Mouse (Mus musculus): ENCODE data around the gene Trim62. TPM values are rescaled to one million over a fixed set of nuclear protein-coding genes. Genes with fewer than 3 reads are reported as not detected.
"Not testable (repeated sequence)": the region's sequence is repeated elsewhere in the genome, so short reads cannot be mapped to it uniquely, and the experiment has no call there.

Trim62 gene
- polyA plus RNA-seq, 1 experiment from 2014 or later: 23.8 TPM

DNA sequence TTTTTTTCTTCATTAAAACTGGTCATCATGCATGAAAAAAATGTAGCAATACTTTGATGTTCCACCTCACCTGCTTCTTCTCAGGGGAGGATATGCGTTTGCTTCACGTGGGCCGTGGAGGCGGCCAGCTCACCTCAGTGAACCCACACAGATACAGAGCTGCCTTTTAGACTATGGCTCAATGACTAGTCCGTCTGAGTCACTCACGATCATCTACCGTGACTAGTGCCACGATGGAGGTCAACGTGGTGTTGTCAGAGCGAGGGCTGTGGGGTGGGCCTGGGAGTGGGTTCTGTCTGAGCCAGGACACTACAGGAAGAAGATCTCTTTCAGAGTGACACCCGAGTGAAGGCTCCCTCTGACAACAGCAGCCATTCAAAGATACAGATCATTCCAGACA is 30.3 kb upstream of the Trim62 start:
- ATAC-seq: no peak
- H3K36me3 ChIP-seq (ENCODE audit: control insufficient read depth, insufficient read depth, low read length): no peaks in the 10 kb centered on the region
- no peaks in the 10 kb centered on the region for H3K9me3 ChIP-seq (ENCODE audit: control insufficient read depth, low read length)
- H3K27ac ChIP-seq (ENCODE audit: low read depth, low read length): no peak overlapping the region
- H3K4me1 ChIP-seq (ENCODE audit: control insufficient read depth, insufficient read depth, low read depth, low read length): no peaks in the 10 kb centered on the region
- WGBS: 64% methylated on average over 11 of the region's 11 CpGs
- no peak overlapping the region for H3K9ac ChIP-seq (ENCODE audit: low read depth, low read length)
- no peaks in the 10 kb centered on the region for H3K27me3 ChIP-seq (replicated peaks; ENCODE audit: control insufficient read depth, insufficient read depth, low read length)
- no peak overlapping the region for H3K4me3 ChIP-seq (ENCODE audit: low read length)
- H3K4me2 ChIP-seq (ENCODE audit: low read length): no peak overlapping the region

DNA sequence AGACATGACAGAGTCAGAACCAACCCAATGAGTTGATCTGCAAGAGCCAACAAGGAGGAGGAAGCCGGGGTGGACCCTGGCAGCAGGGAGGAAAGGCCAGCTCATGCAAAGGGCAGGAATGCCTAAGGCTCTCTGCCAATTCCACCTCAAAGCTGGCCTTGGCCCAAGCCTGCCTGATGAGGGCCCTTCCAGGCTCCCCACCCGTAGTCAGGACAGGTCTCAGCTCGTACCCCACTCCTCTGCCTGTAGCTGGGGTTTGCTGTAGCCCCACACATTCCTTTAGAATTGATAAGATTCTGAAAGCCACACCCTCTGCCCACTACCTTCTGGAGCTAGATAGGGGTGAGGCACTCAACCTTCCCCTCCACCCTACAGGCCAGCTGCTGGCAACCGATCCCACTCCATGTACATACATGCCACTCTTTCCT is 27.8 kb upstream of the Trim62 start:
- H3K9ac ChIP-seq (ENCODE audit: low read depth, low read length): no peak overlapping the region
- H3K4me2 ChIP-seq (ENCODE audit: low read length): no peak overlapping the region
- ATAC-seq: no peak
- WGBS: 68% methylated on average over 4 of the region's 4 CpGs
- H3K9me3 ChIP-seq (ENCODE audit: control insufficient read depth, low read length): no peaks in the 10 kb centered on the region; the same call in 1 of the 2 replicates
- H3K4me1 ChIP-seq (ENCODE audit: control insufficient read depth, insufficient read depth, low read depth, low read length): no peaks in the 10 kb centered on the region
- H3K36me3 ChIP-seq (ENCODE audit: control insufficient read depth, insufficient read depth, low read length): no peaks in the 10 kb centered on the region
- no peaks in the 10 kb centered on the region for H3K27me3 ChIP-seq (replicated peaks; ENCODE audit: control insufficient read depth, insufficient read depth, low read length)
- no peak overlapping the region for H3K27ac ChIP-seq (ENCODE audit: low read depth, low read length)
- H3K4me3 ChIP-seq (ENCODE audit: low read length): no peak overlapping the region

DNA sequence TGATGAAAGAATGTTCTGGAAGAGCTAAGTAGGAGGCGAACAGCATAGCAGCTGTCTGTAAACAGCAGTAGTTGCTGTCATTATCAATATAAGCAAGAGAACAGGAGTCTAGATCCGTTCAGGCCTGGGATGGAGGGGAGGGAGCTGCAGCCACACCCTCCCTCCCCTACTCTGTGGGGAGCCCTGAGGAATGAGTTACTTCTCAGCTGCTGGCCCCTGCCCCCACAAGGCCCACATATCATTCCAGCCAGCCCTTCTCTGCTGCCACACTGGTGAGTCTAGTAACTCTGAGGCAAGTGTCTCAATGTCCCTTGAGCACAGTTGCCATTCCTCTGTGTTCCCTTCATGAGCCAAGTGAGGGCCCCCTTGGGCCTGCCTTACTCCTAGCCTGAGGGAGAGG is 26.2 kb upstream of the Trim62 start:
- H3K9me3 ChIP-seq (ENCODE audit: control insufficient read depth, low read length): no peaks in the 10 kb centered on the region; the same call in 1 of the 2 replicates
- WGBS: 61% methylated on average over 2 of the region's 2 CpGs
- no peak overlapping the region for H3K27ac ChIP-seq (ENCODE audit: low read depth, low read length)
- no peak overlapping the region for H3K9ac ChIP-seq (ENCODE audit: low read depth, low read length)
- no peak overlapping the region for H3K4me3 ChIP-seq (ENCODE audit: low read length)
- no peaks in the 10 kb centered on the region for H3K27me3 ChIP-seq (replicated peaks; ENCODE audit: control insufficient read depth, insufficient read depth, low read length)
- no peaks in the 10 kb centered on the region for H3K4me1 ChIP-seq (ENCODE audit: control insufficient read depth, insufficient read depth, low read depth, low read length)
- ATAC-seq: no peak
- no peak overlapping the region for H3K4me2 ChIP-seq (ENCODE audit: low read length)
- H3K36me3 ChIP-seq (ENCODE audit: control insufficient read depth, insufficient read depth, low read length): no peaks in the 10 kb centered on the region

DNA sequence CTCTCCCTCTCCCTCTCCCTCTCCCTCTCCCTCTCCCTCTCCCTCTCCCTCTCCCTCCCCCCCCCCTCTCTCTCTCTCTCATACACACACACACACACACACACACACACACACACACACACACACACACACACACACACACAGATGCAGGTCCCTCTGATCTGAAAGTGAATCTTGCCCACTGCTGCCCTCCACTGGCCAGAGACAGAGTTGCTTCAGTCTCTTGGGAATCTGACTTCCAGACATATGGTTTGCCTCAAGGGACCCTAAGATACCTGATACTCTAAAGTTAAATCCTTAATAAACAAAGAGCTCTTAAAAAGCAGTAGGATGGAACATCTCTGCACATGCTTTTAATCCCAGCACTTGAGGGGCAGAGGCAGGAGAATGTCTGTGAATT is 25.2 kb upstream of the Trim62 start:
- H3K36me3 ChIP-seq (ENCODE audit: control insufficient read depth, insufficient read depth, low read length); H3K4me2 ChIP-seq (ENCODE audit: low read length); H3K27me3 ChIP-seq (replicated peaks; ENCODE audit: control insufficient read depth, insufficient read depth, low read length); H3K9me3 ChIP-seq (ENCODE audit: control insufficient read depth, low read length); H3K9ac ChIP-seq (ENCODE audit: low read depth, low read length); H3K4me1 ChIP-seq (ENCODE audit: control insufficient read depth, insufficient read depth, low read depth, low read length); H3K4me3 ChIP-seq (ENCODE audit: low read length); ATAC-seq; H3K27ac ChIP-seq (ENCODE audit: low read depth, low read length): not testable (repeated sequence)

DNA sequence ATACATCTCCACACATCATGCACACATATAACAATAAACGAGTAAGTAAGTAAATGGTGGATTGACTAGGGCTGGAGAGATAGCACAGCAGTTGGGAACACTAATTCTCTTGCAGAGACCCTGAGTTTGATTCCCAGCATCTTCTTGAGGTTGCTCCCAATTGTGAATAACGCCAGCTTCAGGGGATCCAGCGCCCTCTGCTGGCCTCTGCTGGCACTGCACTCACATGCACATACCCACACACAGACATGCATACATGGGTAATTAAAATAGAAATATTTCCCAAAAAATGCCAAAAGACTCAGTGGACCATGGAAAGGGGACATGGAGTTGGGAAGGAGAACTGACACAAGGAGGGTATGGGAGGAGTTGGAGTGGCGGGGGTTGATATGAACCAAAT is 24.5 kb upstream of the Trim62 start:
- Histone ChIP-seq H3K27me3 (replicated peaks; ENCODE audit: control insufficient read depth, insufficient read depth, low read length) (no peaks in the 10 kb centered on the region), H3K4me3 (ENCODE audit: low read length) (no peak overlapping the region), H3K9me3 (ENCODE audit: control insufficient read depth, low read length) (no peaks in the 10 kb centered on the region; the same call in 1 of the 2 replicates), H3K4me1 (ENCODE audit: control insufficient read depth, insufficient read depth, low read depth, low read length) (no peaks in the 10 kb centered on the region), H3K36me3 (ENCODE audit: control insufficient read depth, insufficient read depth, low read length) (no peaks in the 10 kb centered on the region), H3K27ac (ENCODE audit: low read depth, low read length) (no peak overlapping the region), H3K9ac (ENCODE audit: low read depth, low read length) (no peak overlapping the region), H3K4me2 (ENCODE audit: low read length) (no peak overlapping the region)
- 74% methylated on average over 4 of the region's 4 CpGs for WGBS
- no peak for ATAC-seq

DNA sequence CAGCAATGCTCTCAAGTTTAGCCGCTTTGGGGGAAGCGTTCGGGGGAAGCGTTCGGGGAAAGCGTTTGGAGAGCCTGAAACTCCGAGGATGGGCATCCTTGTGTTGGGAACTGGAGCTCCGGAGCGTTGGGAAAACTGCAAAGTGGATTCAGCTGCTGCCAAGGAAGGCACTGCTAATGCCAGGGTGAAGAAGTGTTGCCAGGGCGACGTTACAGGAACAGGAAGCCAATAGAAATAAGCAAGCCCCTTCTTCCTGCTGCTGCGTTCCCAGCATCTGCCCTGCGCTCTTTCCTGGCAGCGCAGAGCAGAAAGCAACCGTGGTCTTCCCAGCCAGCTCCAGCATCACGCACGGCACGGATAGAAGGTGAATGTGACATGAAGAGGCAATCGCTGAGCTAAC is 10.4 kb upstream of the Trim62 start:
- Histone ChIP-seq H3K4me2 (ENCODE audit: low read length) (peak overlapping the region; percentile 46), H3K9ac (ENCODE audit: low read depth, low read length) (peak overlapping the region; percentile 41; the same call in 1 of the 2 replicates), H3K27ac (ENCODE audit: low read depth, low read length) (peak overlapping the region; percentile 60), H3K9me3 (ENCODE audit: control insufficient read depth, low read length) (no peaks in the 10 kb centered on the region), H3K4me3 (ENCODE audit: low read length) (peak overlapping the region; percentile 8; the same call in 1 of the 2 replicates), H3K36me3 (ENCODE audit: control insufficient read depth, insufficient read depth, low read length) (no peaks in the 10 kb centered on the region), H3K4me1 (ENCODE audit: control insufficient read depth, insufficient read depth, low read depth, low read length) (peaks cover 12% of the 10 kb centered on the region), H3K27me3 (replicated peaks; ENCODE audit: control insufficient read depth, insufficient read depth, low read length) (no peaks in the 10 kb centered on the region)
- 33% methylated on average over 19 of the region's 19 CpGs for WGBS
- ATAC-seq: peak; percentile 83

DNA sequence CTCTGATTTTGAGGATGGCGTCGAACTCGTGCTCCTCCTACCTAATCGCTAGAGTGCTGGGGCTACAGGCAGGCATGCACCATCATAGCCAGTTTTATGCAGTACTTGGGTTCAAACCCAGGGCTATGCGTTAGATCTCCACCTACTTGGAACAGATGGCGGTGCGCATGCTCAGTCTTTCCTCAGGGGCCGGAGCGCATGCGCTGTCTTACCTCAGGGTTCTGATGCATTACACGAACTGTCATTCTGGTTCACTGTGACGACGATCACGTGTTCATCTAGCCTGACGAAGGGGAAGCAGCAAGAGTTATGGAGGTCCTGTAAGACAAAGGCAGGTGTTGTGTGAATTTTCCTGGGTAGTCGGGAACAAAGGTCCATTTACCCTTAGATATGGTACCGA is 9.3 kb upstream of the Trim62 start:
- no peak overlapping the region for H3K4me2 ChIP-seq (ENCODE audit: low read length)
- H3K4me1 ChIP-seq (ENCODE audit: control insufficient read depth, insufficient read depth, low read depth, low read length): peaks cover 18% of the 10 kb centered on the region
- H3K9me3 ChIP-seq (ENCODE audit: control insufficient read depth, low read length): no peaks in the 10 kb centered on the region
- no peaks in the 10 kb centered on the region for H3K27me3 ChIP-seq (replicated peaks; ENCODE audit: control insufficient read depth, insufficient read depth, low read length)
- no peak overlapping the region for H3K4me3 ChIP-seq (ENCODE audit: low read length)
- no peaks in the 10 kb centered on the region for H3K36me3 ChIP-seq (ENCODE audit: control insufficient read depth, insufficient read depth, low read length)
- ATAC-seq: no peak
- 94% methylated on average over 17 of the region's 17 CpGs for WGBS
- H3K9ac ChIP-seq (ENCODE audit: low read depth, low read length): no peak overlapping the region
- H3K27ac ChIP-seq (ENCODE audit: low read depth, low read length): no peak overlapping the region

DNA sequence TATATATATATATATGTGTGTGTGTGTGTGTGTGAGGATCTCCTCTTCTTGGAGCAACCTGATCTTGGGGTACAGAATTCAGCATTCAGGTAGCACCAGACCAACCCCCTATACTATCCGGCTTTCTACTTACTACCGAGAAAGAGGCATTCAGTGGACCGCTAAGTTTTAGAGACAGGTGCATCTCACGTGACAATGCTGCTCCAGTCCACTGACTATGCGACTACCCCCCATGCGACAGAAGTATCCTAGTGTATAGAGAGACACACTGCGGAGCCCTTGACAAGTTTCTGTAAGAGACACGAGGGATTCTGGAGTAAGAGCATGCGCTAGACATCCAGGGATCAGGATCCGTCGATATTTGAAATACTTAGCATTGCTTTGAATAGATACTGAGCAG is 7.9 kb upstream of the Trim62 start:
- no peaks in the 10 kb centered on the region for H3K36me3 ChIP-seq (ENCODE audit: control insufficient read depth, insufficient read depth, low read length)
- H3K4me1 ChIP-seq (ENCODE audit: control insufficient read depth, insufficient read depth, low read depth, low read length): peaks cover 21% of the 10 kb centered on the region
- no peak overlapping the region for H3K9ac ChIP-seq (ENCODE audit: low read depth, low read length)
- H3K4me2 ChIP-seq (ENCODE audit: low read length): no peak overlapping the region
- no peaks in the 10 kb centered on the region for H3K9me3 ChIP-seq (ENCODE audit: control insufficient read depth, low read length)
- no peak for ATAC-seq
- H3K27ac ChIP-seq (ENCODE audit: low read depth, low read length): no peak overlapping the region
- H3K27me3 ChIP-seq (replicated peaks; ENCODE audit: control insufficient read depth, insufficient read depth, low read length): no peaks in the 10 kb centered on the region
- no peak overlapping the region for H3K4me3 ChIP-seq (ENCODE audit: low read length)
- WGBS: 95% methylated on average over 11 of the region's 11 CpGs

DNA sequence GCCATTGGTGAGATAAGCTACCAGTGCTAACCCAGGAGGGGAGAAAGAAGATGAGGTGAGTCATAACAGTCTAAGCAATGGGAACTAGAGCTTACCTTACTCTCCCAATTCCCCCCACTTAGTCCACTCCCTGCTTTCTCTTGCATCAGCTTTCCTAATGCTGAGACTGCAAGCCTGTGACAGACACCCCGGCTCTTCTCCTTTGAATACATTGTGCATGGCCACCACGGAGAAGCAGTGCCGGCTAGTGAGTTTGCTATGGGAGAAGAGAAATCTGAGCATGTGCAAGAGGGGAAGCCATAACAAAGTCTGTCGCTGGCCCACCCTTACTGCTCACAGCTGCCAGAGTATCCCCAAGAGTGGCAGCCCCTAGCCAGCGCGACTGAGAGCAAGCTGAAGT is 5.9 kb upstream of the Trim62 start:
- no peak for ATAC-seq
- H3K27ac ChIP-seq (ENCODE audit: low read depth, low read length): peak overlapping the region; percentile 3; the same call in 1 of the 2 replicates
- no peaks in the 10 kb centered on the region for H3K27me3 ChIP-seq (replicated peaks; ENCODE audit: control insufficient read depth, insufficient read depth, low read length)
- H3K4me1 ChIP-seq (ENCODE audit: control insufficient read depth, insufficient read depth, low read depth, low read length): peaks cover 21% of the 10 kb centered on the region
- H3K9me3 ChIP-seq (ENCODE audit: control insufficient read depth, low read length): no peaks in the 10 kb centered on the region
- H3K36me3 ChIP-seq (ENCODE audit: control insufficient read depth, insufficient read depth, low read length): no peaks in the 10 kb centered on the region
- no peak overlapping the region for H3K4me2 ChIP-seq (ENCODE audit: low read length)
- no peak overlapping the region for H3K4me3 ChIP-seq (ENCODE audit: low read length)
- 3% methylated on average over 6 of the region's 6 CpGs for WGBS
- no peak overlapping the region for H3K9ac ChIP-seq (ENCODE audit: low read depth, low read length)

DNA sequence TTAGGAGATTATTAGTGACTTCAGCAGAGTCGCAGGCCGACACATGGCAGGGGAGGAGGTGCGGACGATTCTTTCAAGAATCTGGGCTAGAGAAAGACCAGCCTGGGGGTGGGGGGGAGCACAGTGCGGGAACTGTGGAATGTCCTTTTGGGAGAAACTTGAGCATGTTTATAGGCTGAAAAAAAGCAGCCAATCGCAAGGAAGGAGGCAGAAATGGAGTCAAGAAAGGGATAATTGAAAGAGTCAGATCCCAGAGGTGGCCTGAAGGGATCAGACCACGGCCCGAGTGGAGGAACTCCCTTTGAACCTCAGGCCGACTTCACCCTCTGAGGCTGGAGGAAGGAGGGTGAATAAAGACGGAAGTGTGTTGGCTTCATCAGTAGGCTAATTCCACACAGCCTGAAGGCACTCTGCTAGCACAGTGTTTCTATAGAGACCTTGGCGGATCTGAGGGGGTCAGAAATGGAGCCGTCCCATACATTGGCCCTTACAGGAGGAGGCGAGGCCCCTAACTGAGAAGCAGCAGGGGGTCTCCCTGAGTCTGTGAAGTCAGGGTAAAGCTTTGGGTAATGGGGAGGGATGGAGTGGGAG is 4.4 kb upstream of the Trim62 start:
- Histone ChIP-seq H3K27ac (ENCODE audit: low read depth, low read length) (no peak overlapping the region), H3K27me3 (replicated peaks; ENCODE audit: control insufficient read depth, insufficient read depth, low read length) (no peaks in the 10 kb centered on the region), H3K9me3 (ENCODE audit: control insufficient read depth, low read length) (no peaks in the 10 kb centered on the region), H3K36me3 (ENCODE audit: control insufficient read depth, insufficient read depth, low read length) (no peaks in the 10 kb centered on the region), H3K4me1 (ENCODE audit: control insufficient read depth, insufficient read depth, low read depth, low read length) (peaks cover 14% of the 10 kb centered on the region), H3K4me2 (ENCODE audit: low read length) (peak overlapping the region; percentile 7; the same call in 1 of the 2 replicates), H3K4me3 (ENCODE audit: low read length) (no peak overlapping the region), H3K9ac (ENCODE audit: low read depth, low read length) (no peak overlapping the region)
- ATAC-seq: no peak
- 11% methylated on average over 13 of the region's 13 CpGs for WGBS

All from hindbrain, embryonic 16.5 days (tissue).